Mouse (Mus musculus): ENCODE measurements around the gene Dazap1. TPM values are rescaled to one million over a fixed set of nuclear protein-coding genes. Genes with fewer than 3 reads are reported as not detected.

The Dazap1 gene
- total and polyA plus RNA-seq, 2 experiments: 38.0 to 43.5 TPM

GRCm38 (mm10) chr10:80302082-80302355 lies 40.7 kb downstream of the Dazap1 start:
- H3K9ac ChIP-seq (ENCODE audit: low read depth, low read length): no peak overlapping the region
- H3K79me2 ChIP-seq (ENCODE audit: control insufficient read depth, insufficient read depth, low read length): no peaks in the 10 kb centered on the region
- 0 out of 2 replicates have a peak, but pooled peaks cover 4% of the 10 kb centered on the region for H3K27me3 ChIP-seq (ENCODE audit: control insufficient read depth, insufficient read depth, low read length)
- no peak for TF ChIP-seq CTCF (IDR thresholded peaks at IDR 0.05; ENCODE audit: low read depth, low read length)
- no peak for TF ChIP-seq POLR2A (IDR thresholded peaks at IDR 0.05; ENCODE audit: extremely low read depth, insufficient read depth, low read length)
- H3K36me3 ChIP-seq (ENCODE audit: control insufficient read depth, insufficient read depth, low read length): no peaks in the 10 kb centered on the region
- 32% methylated on average over 5 of the region's 5 CpGs for WGBS
- no peak overlapping the region for H3K27ac ChIP-seq (replicated peaks; ENCODE audit: insufficient read depth, low read depth, low read length)
- DNase-seq (ENCODE audit: extremely low read depth, low read depth, low spot score): no peak
- 0 out of 2 replicates have a peak, but pooled peaks cover 2% of the 10 kb centered on the region for H3K4me1 ChIP-seq (ENCODE audit: control insufficient read depth, insufficient read depth, low read length)
- no peak overlapping the region for H3K4me3 ChIP-seq (ENCODE audit: insufficient read depth, low read depth, low read length)

GRCm38 (mm10) chr10:80302471-80302881 lies 41.2 kb downstream of the Dazap1 start:
- DNase-seq (ENCODE audit: extremely low read depth, low read depth, low spot score): peak; percentile 55
- Histone ChIP-seq H3K27me3 (ENCODE audit: control insufficient read depth, insufficient read depth, low read length) (0 out of 2 replicates have a peak, but pooled peaks cover 4% of the 10 kb centered on the region), H3K27ac (replicated peaks; ENCODE audit: insufficient read depth, low read depth, low read length) (no peak overlapping the region), H3K4me3 (ENCODE audit: insufficient read depth, low read depth, low read length) (no peak overlapping the region), H3K9ac (ENCODE audit: low read depth, low read length) (no peak overlapping the region), H3K79me2 (ENCODE audit: control insufficient read depth, insufficient read depth, low read length) (no peaks in the 10 kb centered on the region), H3K36me3 (ENCODE audit: control insufficient read depth, insufficient read depth, low read length) (no peaks in the 10 kb centered on the region), H3K4me1 (ENCODE audit: control insufficient read depth, insufficient read depth, low read length) (0 out of 2 replicates have a peak, but pooled peaks cover 2% of the 10 kb centered on the region)
- TF ChIP-seq CTCF (IDR thresholded peaks at IDR 0.05; ENCODE audit: low read depth, low read length): no peak
- TF ChIP-seq POLR2A (IDR thresholded peaks at IDR 0.05; ENCODE audit: extremely low read depth, insufficient read depth, low read length): no peak
- 27% methylated on average over 9 of the region's 9 CpGs for WGBS

- Histone ChIP-seq H3K27me3 (ENCODE audit: control insufficient read depth, insufficient read depth, low read length) (no peaks in the 10 kb centered on the region), H3K27ac (replicated peaks; ENCODE audit: insufficient read depth, low read depth, low read length) (no peak overlapping the region), H3K4me1 (ENCODE audit: control insufficient read depth, insufficient read depth, low read length) (0 out of 2 replicates have a peak, but pooled peaks cover 2% of the 10 kb centered on the region), H3K36me3 (ENCODE audit: control insufficient read depth, insufficient read depth, low read length) (no peaks in the 10 kb centered on the region), H3K79me2 (ENCODE audit: control insufficient read depth, insufficient read depth, low read length) (no peaks in the 10 kb centered on the region), H3K9ac (ENCODE audit: low read depth, low read length) (no peak overlapping the region), H3K4me3 (ENCODE audit: insufficient read depth, low read depth, low read length) (no peak overlapping the region)
- TF ChIP-seq POLR2A (IDR thresholded peaks at IDR 0.05; ENCODE audit: extremely low read depth, insufficient read depth, low read length) (no peak), CTCF (IDR thresholded peaks at IDR 0.05; ENCODE audit: low read depth, low read length) (no peak)
- 33% methylated on average over 12 of the region's 12 CpGs for WGBS
- no peak for DNase-seq (ENCODE audit: extremely low read depth, low read depth, low spot score)
Observed at GRCm38 (mm10) chr10:80304458-80304857, 43.2 kb downstream of the Dazap1 start.

- Histone ChIP-seq H3K36me3 (ENCODE audit: control insufficient read depth, insufficient read depth, low read length) (no peaks in the 10 kb centered on the region), H3K79me2 (ENCODE audit: control insufficient read depth, insufficient read depth, low read length) (no peaks in the 10 kb centered on the region), H3K27me3 (ENCODE audit: control insufficient read depth, insufficient read depth, low read length) (no peaks in the 10 kb centered on the region), H3K27ac (replicated peaks; ENCODE audit: insufficient read depth, low read depth, low read length) (no peak overlapping the region), H3K9ac (ENCODE audit: low read depth, low read length) (no peak overlapping the region), H3K4me1 (ENCODE audit: control insufficient read depth, insufficient read depth, low read length) (0 out of 2 replicates have a peak, but pooled peaks cover 2% of the 10 kb centered on the region), H3K4me3 (ENCODE audit: insufficient read depth, low read depth, low read length) (no peak overlapping the region)
- peak; percentile 53 for DNase-seq (ENCODE audit: extremely low read depth, low read depth, low spot score)
- 10% methylated on average over 25 of the region's 25 CpGs for WGBS
- TF ChIP-seq POLR2A (IDR thresholded peaks at IDR 0.05; ENCODE audit: extremely low read depth, insufficient read depth, low read length): no peak
- TF ChIP-seq CTCF (IDR thresholded peaks at IDR 0.05; ENCODE audit: low read depth, low read length): no peak
Observed at GRCm38 (mm10) chr10:80304862-80305261, 43.6 kb downstream of the Dazap1 start.

GRCm38 (mm10) chr10:80311560-80311959 lies 50.3 kb downstream of the Dazap1 start:
- TF ChIP-seq CTCF (IDR thresholded peaks at IDR 0.05; ENCODE audit: low read depth, low read length) (no peak), POLR2A (IDR thresholded peaks at IDR 0.05; ENCODE audit: extremely low read depth, insufficient read depth, low read length) (no peak)
- Histone ChIP-seq H3K27ac (replicated peaks; ENCODE audit: insufficient read depth, low read depth, low read length) (no peak overlapping the region), H3K27me3 (ENCODE audit: control insufficient read depth, insufficient read depth, low read length) (peaks cover 30% of the 10 kb centered on the region), H3K79me2 (ENCODE audit: control insufficient read depth, insufficient read depth, low read length) (no peaks in the 10 kb centered on the region), H3K4me3 (ENCODE audit: insufficient read depth, low read depth, low read length) (no peak overlapping the region), H3K9ac (ENCODE audit: low read depth, low read length) (no peak overlapping the region), H3K4me1 (ENCODE audit: control insufficient read depth, insufficient read depth, low read length) (no peaks in the 10 kb centered on the region), H3K36me3 (ENCODE audit: control insufficient read depth, insufficient read depth, low read length) (no peaks in the 10 kb centered on the region)
- 68% methylated on average over 16 of the region's 16 CpGs for WGBS
- DNase-seq (ENCODE audit: extremely low read depth, low read depth, low spot score): no peak

GRCm38 (mm10) chr10:80312586-80313504 lies 51.6 kb downstream of the Dazap1 start:
- TF ChIP-seq CTCF (IDR thresholded peaks at IDR 0.05; ENCODE audit: low read depth, low read length) (no peak), POLR2A (IDR thresholded peaks at IDR 0.05; ENCODE audit: extremely low read depth, insufficient read depth, low read length) (no peak)
- H3K4me3 ChIP-seq (ENCODE audit: insufficient read depth, low read depth, low read length): no peak overlapping the region
- 53% methylated on average over 54 of the region's 54 CpGs for WGBS
- H3K4me1 ChIP-seq (ENCODE audit: control insufficient read depth, insufficient read depth, low read length): no peaks in the 10 kb centered on the region
- H3K36me3 ChIP-seq (ENCODE audit: control insufficient read depth, insufficient read depth, low read length): no peaks in the 10 kb centered on the region
- H3K9ac ChIP-seq (ENCODE audit: low read depth, low read length): no peak overlapping the region
- H3K27me3 ChIP-seq (ENCODE audit: control insufficient read depth, insufficient read depth, low read length): peaks cover 30% of the 10 kb centered on the region
- no peak overlapping the region for H3K27ac ChIP-seq (replicated peaks; ENCODE audit: insufficient read depth, low read depth, low read length)
- no peak for DNase-seq (ENCODE audit: extremely low read depth, low read depth, low spot score)
- H3K79me2 ChIP-seq (ENCODE audit: control insufficient read depth, insufficient read depth, low read length): no peaks in the 10 kb centered on the region

Data from liver, adult 2 months (tissue).